Mouse (Mus musculus) A20 (cell line): ENCODE data around the gene Sgpl1.
A peak's percentile ranks its signal among the peaks of the same experiment; 100 is the strongest.

ENCODE experiments used
- DNase-seq: peaks from one replicate; pipeline ENCODE4 v3.0.0-alpha.2; 2011; ENCODE audit warnings: low read depth, low spot score

Gene Sgpl1

GRCm38 (mm10) chr10:61155611-61156010 lies 8.1 kb upstream of the Sgpl1 start:
- no peak for DNase-seq

GRCm38 (mm10) chr10:61152131-61152530 lies 4.6 kb upstream of the Sgpl1 start:
- DNase-seq: no peak

GRCm38 (mm10) chr10:61150616-61151015 lies 3.1 kb upstream of the Sgpl1 start:
- no peak for DNase-seq

- no peak for DNase-seq
Observed at GRCm38 (mm10) chr10:61149476-61149875, 2.0 kb upstream of the Sgpl1 start.

GRCm38 (mm10) chr10:61146807-61147156 lies 721 bp downstream of the Sgpl1 start:
- no peak for DNase-seq

- peak; percentile 91 for DNase-seq
Observed at GRCm38 (mm10) chr10:61146119-61146806, 1.2 kb downstream of the Sgpl1 start.

GRCm38 (mm10) chr10:61145766-61146118 lies 1.8 kb downstream of the Sgpl1 start:
- DNase-seq: no peak

- DNase-seq: no peak
Observed at GRCm38 (mm10) chr10:61143343-61143742, 4.2 kb downstream of the Sgpl1 start.

GRCm38 (mm10) chr10:61137567-61137966 lies 9.9 kb downstream of the Sgpl1 start:
- no peak for DNase-seq

- peak; percentile 69 for DNase-seq
Observed at GRCm38 (mm10) chr10:61135226-61135839, 12.2 kb downstream of the Sgpl1 start.

- no peak for DNase-seq
Observed at GRCm38 (mm10) chr10:61134041-61134440, 13.5 kb downstream of the Sgpl1 start.

GRCm38 (mm10) chr10:61130959-61131358 lies 16.5 kb downstream of the Sgpl1 start:
- no peak for DNase-seq

- no peak for DNase-seq
Observed at GRCm38 (mm10) chr10:61128701-61129365, 18.7 kb downstream of the Sgpl1 start.

- DNase-seq: no peak
Observed at GRCm38 (mm10) chr10:61124462-61124861, 23.0 kb downstream of the Sgpl1 start.

- no peak for DNase-seq
Observed at GRCm38 (mm10) chr10:61123276-61123913, 24.1 kb downstream of the Sgpl1 start.

- peak; percentile 77 for DNase-seq
Observed at GRCm38 (mm10) chr10:61121732-61122131, 25.8 kb downstream of the Sgpl1 start.

GRCm38 (mm10) chr10:61114246-61114720 lies 33.2 kb downstream of the Sgpl1 start:
- DNase-seq: peak; percentile 56

GRCm38 (mm10) chr10:61103564-61104114 lies 43.9 kb downstream of the Sgpl1 start:
- no peak for DNase-seq

- DNase-seq: no peak
Observed at GRCm38 (mm10) chr10:61091866-61092265, 55.6 kb downstream of the Sgpl1 start.

GRCm38 (mm10) chr10:61089170-61090142 lies 58.0 kb downstream of the Sgpl1 start, which contains the start of gene Pcbd1:
TSS of gene Pcbd1 (plus strand) at chr10:61089331.
- DNase-seq: no peak

GRCm38 (mm10) chr10:61088468-61088867 lies 59.0 kb downstream of the Sgpl1 start:
- DNase-seq: no peak
